Mouse (Mus musculus) CD4-positive, CD25-positive, alpha-beta regulatory T cell, adult 4 months (primary cell): ENCODE results near the gene Arhgap45. TPM values are rescaled to one million over a fixed set of nuclear protein-coding genes. Genes with fewer than 3 reads are reported as not detected.

ENCODE experiments used
- ATAC-seq: one replicate; pipeline ENCODE4 v1.8.0; 2017
- polyA plus RNA-seq, 2 experiments: library from polyadenylated mRNA; unstranded; fragments of 100-300 nt; shearing (Covaris generic); gene quantifications; one replicate each; pipeline ENCODE4 v1.2.1; 2017

Arhgap45 gene
- polyA plus RNA-seq, result 100 to 1,000 TPM; 233 to 369 TPM

DNA sequence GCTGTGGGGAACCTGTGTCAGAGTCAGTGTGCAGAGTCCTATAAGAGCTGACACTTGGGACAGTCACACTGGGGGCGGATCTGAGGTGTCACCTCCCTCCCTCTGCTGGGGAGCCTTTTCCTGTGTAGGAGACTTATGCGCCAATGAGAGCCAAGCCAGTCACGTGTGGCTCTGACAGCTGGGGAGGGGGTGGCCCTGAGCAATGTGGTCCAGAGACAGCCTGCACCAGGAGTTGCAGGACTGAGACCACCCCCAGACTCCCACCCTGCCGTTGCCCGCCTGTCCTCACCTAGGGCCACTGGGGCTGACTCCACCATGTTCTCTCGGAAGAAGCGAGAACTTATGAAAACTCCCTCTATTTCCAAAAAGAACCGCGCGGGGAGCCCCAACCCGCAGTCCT lies at the start of gene Arhgap45:
Gene Arhgap45 (plus strand): TSS at position 143 of the 400 bp plus-strand sequence.
- ATAC-seq, result peak; percentile 86

DNA sequence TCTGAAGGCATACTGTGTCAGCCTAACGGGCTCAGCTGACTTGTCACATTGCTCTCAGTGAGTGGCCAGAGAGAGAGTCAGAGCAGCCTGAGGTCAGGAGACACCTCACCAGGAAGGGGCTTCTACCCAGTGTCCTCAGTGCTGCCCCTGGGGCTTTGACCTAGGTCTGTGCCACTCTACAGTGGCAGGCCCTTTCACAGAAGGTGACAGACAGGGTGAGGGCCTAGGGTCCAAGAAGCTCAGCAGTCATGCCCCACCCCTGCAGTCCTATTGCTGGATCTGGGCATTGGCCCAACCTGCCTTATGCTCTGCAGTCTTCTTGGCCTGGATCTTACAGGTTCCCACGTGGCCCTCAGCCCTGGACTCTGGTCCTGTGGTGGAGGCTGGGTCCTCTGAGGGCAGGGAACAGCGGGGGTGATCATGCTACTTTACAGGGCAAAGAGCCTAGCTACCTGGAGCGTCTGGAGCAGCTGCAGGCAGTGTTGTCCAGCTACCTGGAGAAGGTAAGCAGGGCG lies 49.5 kb upstream of the Arhgap45 start:
- ATAC-seq, result no peak

DNA sequence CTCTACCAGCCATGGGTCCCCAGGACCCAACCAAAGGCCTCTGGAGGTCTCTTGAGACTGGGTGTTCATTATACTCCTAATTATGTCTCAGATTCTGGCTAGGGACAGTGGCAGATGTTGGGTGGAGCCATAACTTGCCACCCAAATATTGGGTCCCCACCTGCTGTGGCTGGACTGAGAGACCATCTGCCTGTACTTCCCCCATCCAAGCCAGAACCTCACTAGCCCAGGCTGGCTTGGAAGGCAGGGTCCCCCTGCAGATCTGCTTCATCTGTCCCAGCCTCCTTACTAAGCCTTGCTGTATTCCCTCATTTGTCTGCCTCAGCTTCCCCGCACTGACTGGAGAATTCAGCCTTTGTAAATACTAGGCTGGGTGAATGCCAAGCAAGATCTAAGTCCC lies 48.3 kb upstream of the Arhgap45 start:
- ATAC-seq, result no peak

DNA sequence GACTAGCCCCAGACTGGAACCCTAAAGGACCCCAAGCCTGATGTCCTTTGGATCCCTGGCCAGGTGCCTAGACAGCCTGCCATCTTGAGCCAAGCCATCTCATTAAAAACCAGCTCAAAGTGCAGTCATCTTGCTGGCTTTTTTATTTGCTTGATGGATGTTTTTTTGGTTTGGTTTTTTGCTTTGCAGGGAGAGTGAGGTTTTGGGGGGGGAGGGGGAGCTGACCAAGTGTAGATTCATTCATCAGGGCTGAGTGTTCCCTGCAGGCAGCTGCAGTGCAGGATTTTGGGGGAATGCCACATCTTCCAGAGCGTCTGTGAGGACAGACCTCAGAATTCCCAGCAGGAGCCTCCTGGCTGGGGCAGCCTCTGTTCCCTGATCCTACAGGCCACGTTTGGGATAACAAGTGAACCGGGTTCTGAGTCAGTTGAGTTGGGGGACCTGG lies 47.3 kb upstream of the Arhgap45 start:
- ATAC-seq, result no peak

DNA sequence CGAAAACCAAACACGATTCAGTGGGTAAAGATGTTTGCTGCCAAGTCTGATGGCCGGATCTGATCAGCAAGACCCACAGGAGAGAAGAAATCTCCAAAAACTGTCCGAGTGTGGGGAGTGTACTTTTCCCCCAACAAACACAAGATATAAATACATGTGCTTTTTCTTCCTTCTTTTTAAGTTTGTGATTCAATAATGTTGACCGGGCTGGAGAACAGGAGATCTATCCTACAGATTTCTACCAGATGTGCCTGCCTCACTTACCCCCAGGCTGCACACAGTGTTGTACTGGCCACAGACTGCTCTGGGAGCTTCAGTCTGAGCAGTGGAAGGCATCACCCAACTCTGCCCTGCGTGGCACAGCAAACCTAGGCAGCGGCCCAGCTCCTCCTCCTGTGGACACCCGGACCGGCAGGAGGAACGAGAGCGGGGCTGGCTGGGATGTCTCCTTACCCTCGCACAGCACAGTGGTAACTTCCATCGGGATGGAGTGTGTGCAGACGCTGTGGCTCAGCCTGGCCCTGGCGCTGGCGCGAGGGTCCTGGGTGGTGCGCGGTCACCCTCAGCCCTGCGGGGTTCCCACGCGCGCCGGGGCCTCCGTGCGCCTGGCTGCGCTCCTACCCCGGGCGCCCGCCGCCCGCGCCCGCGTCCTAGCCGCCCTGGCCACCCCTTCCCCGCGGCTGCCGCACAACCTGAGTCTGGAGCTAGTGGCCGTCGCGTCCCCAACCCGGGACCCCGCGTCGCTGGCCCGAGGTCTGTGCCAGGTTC lies 45.9 kb upstream of the Arhgap45 start, which contains the start of gene Grin3b:
Gene Grin3b (plus strand): TSS at position 301 of the 768 bp plus-strand sequence.
- no peak for ATAC-seq

DNA sequence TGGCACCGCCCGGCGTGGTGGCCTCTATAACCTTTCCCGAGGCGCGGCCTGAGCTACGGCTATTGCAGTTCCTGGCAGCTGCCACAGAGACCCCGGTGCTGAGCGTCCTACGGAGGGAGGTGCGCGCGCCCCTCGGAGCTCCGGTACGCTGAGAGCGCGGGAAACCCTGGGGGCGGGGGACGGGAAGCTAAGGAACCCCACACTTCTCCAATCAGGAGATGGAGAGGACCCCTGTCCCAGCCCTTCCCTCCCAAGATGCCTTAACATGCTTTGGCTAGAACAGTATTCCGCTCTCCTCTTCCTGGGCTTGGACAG lies 45.3 kb upstream of the Arhgap45 start:
- ATAC-seq, result no peak

DNA sequence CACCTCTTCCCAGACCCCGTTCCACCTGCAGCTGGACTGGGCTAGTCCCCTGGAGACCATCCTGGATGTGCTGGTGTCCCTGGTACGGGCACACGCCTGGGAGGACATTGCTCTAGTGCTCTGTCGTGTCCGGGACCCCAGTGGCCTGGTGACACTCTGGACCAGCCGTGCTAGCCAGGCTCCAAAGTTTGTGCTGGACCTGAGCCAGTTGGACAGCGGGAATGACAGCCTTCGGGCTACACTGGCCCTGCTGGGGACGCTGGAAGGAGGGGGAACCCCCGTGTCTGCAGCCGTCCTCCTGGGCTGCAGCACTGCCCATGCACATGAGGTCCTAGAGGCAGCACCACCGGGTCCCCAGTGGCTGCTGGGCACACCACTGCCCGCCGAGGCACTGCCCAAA lies 43.6 kb upstream of the Arhgap45 start:
- no peak for ATAC-seq

DNA sequence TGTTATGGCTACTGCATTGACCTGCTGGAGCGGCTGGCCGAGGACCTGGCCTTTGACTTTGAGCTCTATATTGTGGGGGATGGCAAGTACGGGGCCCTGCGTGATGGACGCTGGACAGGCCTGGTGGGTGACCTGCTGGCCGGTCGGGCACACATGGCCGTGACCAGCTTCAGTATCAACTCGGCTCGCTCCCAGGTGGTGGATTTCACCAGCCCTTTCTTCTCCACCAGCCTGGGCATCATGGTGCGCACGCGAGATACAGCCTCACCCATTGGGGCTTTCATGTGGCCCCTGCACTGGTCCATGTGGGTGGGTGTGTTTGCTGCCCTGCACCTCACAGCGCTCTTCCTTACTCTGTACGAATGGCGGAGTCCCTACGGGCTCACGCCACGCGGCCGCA lies 42.4 kb upstream of the Arhgap45 start:
- no peak for ATAC-seq

DNA sequence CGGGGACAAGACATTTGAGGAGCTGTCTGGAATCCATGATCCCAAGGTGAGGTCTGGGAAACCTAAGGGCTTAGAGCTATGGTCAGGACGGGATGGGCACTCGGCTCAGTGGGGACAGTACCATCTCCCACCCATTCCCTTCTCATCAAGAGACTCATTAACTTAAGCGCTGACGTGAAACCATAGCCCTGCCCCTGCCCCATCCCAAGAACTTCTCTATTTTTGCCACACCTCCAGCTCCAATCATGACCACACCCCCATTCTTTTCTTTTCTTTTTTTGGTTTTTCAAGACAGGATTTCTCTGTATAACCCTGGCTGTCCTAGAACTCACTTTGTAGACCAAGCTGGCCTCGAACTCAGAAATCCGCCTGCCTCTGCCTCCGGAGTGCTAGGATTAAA lies 41.8 kb upstream of the Arhgap45 start:
- ATAC-seq, result no peak

DNA sequence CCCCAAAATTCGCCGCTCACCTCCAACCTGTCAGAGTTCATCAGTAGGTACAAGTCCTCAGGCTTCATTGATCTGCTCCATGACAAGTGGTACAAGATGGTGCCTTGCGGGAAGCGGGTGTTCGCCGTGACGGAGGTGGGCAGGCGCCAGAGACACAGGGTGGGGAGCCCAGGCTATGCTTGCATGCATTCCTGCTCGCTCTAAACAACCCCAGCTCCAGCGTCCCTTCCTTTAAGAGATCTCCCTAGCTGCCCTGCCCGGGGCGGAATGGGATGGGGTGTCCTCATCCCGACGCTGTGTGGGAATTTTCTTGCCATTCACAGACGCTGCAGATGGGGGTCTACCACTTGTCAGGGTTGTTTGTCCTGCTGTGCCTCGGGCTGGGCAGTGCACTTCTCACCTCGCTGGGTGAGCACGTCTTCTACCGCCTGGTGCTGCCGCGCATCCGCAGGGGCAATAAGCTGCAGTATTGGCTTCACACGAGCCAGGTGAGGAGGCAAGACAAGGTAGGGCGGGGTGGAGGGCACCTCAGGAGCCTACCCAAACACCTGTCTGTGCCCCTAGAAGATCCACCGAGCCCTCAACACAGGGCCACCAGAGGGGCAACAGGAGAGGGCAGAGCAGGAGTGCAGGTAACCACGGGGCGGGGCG lies 40.3 kb upstream of the Arhgap45 start:
- no peak for ATAC-seq

DNA sequence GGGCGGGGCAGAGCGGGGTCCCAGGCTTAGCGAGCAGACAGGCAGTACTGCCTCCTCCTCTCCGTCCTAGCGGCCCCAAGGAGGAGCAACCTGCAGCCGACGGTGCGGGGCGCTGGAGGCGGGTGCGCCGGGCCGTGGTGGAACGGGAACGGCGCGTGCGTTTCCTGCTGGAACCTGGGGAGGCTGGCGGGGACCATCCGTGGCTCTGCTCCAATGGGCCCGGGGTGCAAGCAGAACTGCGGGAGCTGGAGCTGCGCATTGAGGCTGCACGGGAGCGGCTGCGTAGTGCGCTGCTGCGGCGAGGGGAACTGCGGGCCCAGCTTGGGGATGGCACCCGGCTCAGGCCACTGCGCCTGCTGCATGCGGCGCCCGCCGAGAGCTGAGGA lies 39.7 kb upstream of the Arhgap45 start:
- ATAC-seq, result no peak

DNA sequence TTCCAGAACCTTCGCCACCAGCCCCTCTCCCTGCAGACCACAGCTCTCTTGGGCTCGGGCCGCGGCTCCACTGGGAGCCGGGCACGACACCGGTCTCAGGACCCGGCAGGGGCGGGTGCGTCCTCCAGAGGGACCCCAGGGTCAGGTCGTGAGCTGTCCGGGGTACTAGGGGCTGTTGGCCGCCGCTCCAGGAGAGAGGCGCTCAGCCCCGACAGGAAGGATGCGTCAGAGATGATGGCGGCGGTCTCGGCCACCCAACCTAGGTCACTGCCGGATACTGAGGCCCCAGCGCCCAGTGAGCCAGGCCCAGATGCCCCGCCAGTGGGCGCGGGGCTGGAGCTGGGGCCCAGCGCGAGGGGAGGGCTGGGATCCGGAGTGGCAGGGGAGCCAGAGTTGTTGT lies 39.1 kb upstream of the Arhgap45 start:
- ATAC-seq, result no peak

DNA sequence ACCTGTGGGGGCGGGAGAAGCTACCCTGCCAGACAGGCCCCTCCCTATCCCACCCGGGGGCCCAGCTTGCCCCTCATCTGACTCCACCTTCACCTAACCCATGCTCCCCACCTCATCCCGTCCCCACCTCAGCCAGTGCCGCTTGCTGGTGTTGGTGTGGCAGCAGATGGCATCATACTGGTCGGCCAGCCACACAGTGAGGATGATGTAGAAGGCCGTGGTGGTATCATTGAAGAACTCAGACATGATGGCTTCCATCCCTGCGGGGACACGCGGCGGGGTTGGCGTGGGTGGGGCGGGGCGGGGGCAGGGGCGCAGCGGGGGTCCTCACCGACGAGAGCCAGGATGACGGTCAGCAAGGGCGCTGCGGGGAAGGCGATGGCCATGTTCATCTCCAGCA lies 38.4 kb upstream of the Arhgap45 start:
- no peak for ATAC-seq

DNA sequence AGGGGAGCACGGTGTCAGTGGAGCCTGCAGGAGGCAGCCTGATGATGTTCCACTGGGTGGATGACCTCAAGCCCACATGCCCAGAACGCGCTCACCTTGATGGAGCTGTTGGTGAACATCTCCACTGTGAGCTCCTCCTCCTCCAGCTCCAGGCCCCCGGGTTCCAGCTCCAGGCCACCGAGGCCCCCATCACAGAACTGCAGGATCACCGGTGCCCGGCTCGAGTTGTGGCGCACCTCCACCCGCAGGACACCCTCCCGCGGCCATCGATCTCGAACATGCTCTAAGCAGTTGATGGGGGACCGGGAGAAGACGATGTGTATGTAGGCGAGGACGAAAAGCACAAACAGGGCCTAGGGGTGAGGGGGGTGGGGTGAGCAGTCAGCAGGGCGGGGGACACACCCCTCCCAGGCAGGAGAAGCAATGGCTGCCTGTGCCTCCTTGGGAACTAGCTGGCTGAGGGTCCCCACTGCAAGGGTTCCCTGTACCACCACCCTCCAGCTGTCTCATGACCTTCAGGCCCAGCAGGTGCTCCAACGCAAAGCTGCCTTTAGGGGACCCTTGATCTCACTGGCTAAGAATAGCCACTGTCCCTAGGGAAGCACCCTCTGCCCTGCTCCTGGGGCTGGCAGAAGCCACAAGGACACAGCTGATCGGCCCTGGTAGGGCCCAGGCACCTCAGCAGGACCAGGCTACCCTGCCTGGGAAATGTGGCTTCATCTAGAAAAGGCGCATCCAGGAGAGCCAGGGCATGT lies 36.9 kb upstream of the Arhgap45 start:
- ATAC-seq, result no peak

DNA sequence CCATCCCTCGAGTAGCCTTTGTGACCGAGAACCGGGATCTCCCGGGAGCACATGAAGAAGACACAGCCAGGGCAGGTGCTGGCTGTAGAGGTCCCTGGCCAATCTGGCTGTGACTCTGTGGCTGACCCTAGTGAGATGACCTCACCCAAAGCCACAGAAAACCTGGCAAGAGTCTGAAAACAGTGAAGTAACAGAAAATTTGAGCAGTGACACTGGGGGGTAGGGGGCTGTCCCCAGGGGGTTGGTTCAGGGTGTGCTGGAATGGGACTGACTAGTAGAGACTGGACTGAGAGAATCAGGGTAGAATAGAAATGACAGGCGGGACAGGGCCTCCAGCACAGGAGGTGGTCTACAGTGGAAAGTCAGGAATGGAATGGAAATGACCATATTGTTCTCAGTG lies 33.2 kb upstream of the Arhgap45 start:
- ATAC-seq, result no peak

DNA sequence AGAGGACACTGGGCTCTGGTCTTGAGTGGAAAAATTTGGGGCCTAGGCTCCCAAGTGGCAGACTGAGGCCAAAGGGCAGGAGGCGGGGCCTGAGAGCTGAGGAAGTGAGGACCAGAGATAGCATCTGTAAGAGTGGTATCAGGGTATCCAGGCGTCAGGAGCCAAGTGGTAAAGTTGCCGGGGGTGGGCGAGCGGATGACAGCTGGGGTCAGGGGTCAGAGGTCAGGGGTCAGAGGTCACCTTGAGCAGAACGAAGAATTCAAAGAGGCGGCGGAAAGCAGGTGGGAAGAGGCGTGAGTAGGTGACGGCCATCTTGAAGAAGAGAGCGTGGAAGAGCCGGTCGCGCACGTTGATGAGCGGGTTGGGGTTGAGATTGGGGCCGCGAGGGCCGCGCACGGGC lies 32.8 kb upstream of the Arhgap45 start:
- no peak for ATAC-seq

DNA sequence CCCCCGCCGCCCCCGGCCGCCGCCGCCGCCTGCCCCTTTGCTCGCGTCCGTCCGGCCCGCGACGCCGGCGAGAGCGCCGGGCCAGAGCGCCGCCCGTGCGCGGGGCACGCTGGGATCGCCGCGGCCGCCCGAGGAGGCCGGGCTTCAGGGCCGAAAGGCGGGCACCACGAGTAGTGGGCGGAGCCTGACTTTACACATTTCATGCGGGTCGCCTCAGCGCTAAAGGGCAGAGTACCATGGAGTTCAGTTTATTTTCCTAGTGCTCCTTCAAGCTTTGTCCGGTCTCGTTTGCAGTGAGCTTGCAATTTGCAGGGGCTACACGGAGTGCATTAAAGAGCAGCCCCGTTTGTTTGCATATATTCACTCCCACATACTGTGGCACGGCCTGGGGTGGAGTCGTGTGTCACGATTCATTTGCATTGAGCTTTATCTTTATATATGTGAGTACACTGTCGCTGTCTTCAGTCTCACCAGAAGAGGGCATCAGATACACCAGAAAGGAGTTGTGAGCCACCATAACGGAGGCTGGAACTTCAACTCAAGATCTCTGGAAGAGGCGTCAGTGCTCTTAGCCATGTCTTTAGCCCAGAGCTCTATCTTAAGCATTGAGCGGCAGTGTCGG lies 32.1 kb upstream of the Arhgap45 start, which contains the start of gene Tmem259:
Gene Tmem259 (minus strand): TSS at position 136 of the 622 bp plus-strand sequence.
- ATAC-seq, result peak; percentile 67

DNA sequence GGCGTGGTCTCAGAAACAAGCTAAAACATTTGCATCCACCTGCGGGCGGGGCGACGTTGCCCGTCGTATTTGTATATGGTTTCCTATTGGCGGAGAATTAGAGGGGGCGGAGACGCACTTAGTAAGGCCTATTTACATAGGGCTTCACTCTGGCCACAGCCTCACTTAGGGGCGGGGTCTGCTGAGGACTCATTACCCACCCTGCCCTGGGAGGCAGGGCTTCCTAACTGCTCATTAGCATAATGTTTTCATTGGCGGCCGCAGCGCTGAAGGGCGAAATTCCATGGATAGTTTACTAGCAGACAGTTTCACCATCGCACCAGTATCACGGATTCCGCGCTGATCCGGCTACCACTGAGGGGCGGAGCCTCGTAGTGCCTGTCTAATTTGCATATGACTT lies 31.6 kb upstream of the Arhgap45 start:
- peak; percentile 78 for ATAC-seq

DNA sequence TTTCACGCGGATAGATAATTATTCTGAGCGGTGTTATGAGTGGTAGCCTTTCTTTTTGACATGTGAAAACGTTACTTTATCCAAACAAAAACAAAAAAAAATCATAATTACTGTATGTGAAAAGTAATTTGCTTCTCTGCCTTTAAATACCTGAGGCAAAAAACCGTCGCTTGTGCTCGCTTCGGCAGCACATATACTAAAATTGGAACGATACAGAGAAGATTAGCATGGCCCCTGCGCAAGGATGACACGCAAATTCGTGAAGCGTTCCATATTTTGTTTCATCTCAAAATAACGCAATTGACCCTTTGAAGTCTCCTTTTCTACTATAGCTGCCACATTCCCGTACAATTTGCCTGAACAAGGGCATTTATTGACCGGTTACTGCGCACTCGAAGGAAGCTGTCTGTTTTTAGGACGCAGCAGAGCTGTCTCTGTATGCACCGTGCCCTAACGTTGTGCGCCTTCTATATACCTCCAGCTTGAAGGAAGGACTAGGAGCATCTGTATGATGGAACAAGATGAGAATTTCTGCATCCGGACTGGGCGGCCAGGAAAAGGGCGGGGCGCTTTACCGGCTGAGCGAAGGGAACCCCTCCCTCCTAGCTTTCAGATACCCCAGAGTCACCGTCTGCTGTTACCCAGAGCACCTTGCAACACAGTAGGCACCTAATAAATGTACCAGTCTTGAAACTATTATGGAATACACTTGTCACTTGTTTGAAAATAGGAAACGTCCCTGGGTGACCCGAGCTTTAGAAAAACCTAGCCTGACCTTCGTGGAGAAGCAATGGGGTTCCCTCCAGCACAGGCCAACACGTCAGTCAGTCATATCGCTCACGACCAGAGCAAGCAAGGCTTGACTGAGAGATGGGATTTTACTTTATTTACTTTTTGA lies 30.9 kb upstream of the Arhgap45 start:
- peak; percentile 18 for ATAC-seq

DNA sequence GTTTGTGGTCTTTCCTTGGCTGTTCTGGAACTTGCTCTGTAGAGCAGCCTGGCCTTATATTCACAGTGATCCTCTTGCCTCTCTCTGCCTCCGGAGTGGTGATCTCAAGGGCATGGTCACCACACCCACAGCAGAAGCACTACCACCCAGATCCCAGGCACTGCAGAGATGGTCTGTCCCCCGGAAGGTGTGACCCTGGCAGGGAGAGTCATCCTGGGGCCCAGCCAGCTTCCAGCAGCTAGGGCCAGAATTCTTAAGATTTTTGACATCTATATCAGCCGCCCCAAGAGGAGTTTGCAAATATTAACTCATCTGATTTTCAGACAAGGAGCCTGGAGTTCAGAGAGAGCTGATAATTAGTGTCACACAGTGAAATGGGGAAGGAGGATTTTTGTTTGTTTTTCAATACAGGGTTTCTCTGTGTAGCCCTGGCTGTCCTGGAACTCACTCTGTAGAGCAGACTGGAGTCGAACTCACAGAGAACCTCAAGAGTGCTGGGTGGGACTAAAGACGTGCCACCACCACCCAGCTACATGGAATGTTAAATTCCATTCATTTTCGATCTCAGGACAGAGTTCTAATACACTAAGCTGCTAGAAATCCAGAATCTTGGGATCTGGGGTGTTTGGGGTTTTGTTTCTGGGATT lies 30.1 kb upstream of the Arhgap45 start:
- no peak for ATAC-seq

DNA sequence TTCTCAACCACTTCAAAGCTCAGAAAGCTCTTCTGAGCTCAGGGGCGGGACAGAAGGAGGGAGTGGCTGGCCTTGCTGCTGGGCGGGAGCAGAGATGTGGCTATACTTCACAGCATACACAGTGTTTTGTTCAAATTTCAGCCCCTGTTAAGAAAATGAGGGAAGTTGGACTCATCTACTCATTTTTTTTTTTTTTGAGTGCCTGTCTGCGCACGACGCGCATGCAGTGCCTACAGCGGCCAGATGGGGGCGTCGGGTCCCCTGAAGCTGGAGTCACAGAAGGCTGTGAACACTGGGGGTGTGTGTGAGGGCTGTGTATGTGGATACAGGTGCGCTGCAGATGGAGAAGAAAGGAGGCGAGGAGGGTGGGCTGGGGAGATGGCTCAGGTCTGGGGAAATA lies 29.5 kb upstream of the Arhgap45 start:
- peak; percentile 18 for ATAC-seq
